Mouse (Mus musculus) cerebellum, adult 2 months (tissue): Measurements from ENCODE around the gene Gm42715.

Experiments used
- CTCF ChIP-seq: fragments of 200-500 bp; IDR thresholded peaks from 2 replicates; pipeline ENCODE4 v1.5.1; 2011; ENCODE audit warnings: low read depth, mild to moderate bottlenecking, control low read depth, low read length, moderate library complexity, borderline replicate concordance; ENCODE audit not compliant: insufficient read depth
- POLR2A ChIP-seq: fragments of 200-500 bp; IDR thresholded peaks from 2 replicates; pipeline ENCODE4 v1.6.1; 2011; ENCODE audit warnings: low read length, control low read depth, borderline replicate concordance; ENCODE audit not compliant: insufficient read depth

- no peak for TF ChIP-seq POLR2A
- no peak for TF ChIP-seq CTCF
Observed at GRCm38 (mm10) chr7:127607150-127607549, 87.8 kb downstream of the Gm42715 start.
